Mouse (Mus musculus) urinary bladder, postnatal 25 days (tissue): Measurements from ENCODE around the gene Bola3.
"Not testable (repeated sequence)": the region's sequence is repeated elsewhere in the genome, so short reads cannot be mapped to it uniquely, and the experiment has no call there.

ENCODE experiments used
- DNase-seq: peaks from one replicate; pipeline ENCODE4 v3.0.0; 2022; ENCODE audit warnings: low spot score

Bola3 gene

DNA sequence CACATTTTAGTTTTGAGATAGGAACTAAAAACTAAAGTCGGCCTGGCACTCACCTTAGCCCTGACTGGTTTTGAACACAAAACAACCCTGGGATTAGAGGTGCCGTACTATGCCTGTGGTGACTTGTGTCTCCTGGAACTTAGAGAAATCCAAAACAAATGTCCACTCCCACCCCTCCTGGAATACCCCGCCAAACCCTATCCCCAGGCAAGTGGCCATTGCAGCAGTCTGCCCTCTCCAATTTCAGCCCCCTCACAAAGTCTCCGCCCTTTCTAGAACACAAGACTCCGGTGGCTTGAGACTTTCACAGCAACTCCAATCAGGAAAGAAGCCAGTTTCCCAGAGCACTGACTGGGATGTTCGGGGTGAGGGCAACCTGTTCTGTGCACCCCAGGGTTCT lies at the start of gene Bola3:
Gene Bola3, plus strand, starts transcription at position 275 of the 400 bp plus-strand sequence.
- DNase-seq, result peak; percentile 23

- no peak for DNase-seq
These were observed 48.3 kb upstream of the Bola3 start for GRCm38 (mm10) chr6:83300447-83301229.

DNA sequence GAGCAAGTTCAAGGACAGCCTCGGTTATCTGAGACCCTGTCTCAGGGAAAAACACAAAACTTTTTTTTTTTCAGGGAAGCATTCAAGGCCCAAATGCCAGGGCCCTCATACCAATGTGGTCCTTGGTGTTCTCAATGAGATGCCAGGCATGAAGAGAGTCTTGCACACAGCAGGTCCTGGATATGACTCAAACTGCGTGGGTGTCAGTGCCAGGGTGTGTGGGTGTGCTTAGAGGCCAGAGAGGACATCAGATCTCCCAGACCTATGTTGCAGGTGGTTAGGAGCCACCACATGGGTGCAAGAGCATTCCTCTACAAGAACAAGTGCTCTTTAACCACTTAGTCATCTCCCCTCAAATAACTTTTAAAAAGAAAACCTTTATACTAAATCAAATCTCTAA lies 47.7 kb upstream of the Bola3 start:
- no peak for DNase-seq

DNA sequence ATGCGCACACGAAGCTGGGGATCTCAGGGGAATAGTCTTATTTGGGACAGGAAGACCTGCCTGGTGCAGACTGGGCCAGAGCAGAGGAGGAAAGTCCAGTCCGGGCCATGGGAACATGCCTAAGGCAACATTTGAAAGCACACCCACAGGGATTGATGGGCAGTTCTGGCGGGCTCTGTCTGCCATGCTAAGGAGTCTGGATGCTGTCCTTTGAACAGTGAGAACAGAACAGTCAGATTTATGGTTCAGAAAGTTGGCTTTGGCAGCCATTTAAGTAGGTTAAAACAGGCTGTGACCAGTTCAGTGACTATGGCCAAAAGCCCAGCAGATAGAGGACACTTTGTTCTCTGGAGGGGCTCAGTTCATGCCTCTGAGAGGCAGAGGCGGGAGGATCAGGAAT lies 46.7 kb upstream of the Bola3 start:
- DNase-seq, result no peak

- DNase-seq, result no peak
These were observed 39.9 kb upstream of the Bola3 start for GRCm38 (mm10) chr6:83309017-83309416.

- no peak for DNase-seq
These were observed 37.7 kb upstream of the Bola3 start for GRCm38 (mm10) chr6:83311206-83311605.

- DNase-seq, result no peak
These were observed 36.9 kb upstream of the Bola3 start for GRCm38 (mm10) chr6:83312021-83312420.

DNA sequence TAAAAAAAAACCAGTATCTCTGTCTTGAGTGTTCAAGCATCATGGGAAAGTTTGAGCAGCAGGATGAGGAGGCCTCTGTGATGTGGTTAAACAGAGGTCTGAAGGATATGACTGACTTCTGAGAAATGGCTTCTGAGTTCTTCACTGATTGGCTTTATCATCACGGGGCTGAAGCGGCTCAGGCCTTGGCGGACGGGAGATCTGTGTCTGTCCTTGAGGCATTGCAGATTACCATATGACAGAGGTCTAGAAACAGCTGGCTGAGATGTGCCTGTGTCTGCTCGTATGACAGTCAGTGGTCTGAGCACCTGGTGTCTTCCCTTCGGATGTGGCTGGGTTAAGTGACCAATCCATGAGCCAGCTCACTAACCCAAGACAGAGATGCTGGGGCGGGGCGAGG lies 36.4 kb upstream of the Bola3 start:
- DNase-seq, result no peak

GRCm38 (mm10) chr6:83315293-83315692 lies 33.7 kb upstream of the Bola3 start:
- no peak for DNase-seq

GRCm38 (mm10) chr6:83316022-83316421 lies 32.9 kb upstream of the Bola3 start:
- DNase-seq, result peak; percentile 7

GRCm38 (mm10) chr6:83317108-83317741 lies 31.7 kb upstream of the Bola3 start:
- DNase-seq, result peak; percentile 88

DNA sequence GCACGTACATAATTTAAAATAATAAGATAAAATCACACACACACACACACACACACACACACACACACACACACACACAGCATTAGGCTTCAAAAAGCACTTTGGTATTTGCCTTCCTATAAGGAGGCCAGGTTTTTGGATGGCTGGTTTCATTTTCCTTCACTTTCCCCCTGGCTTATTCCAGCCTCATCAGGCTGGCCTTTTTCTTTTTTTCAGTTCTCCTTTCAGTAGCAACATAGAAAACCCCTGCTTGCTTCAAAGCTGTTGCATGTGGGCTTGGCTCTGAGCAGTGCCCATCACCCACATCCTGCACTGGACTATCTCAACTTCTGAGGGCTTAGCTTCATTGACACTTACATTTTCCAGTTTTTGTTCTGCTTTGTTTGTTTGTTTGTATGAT lies 27.0 kb upstream of the Bola3 start:
- no peak for DNase-seq

GRCm38 (mm10) chr6:83322794-83323193 lies 26.2 kb upstream of the Bola3 start:
- DNase-seq, result no peak

DNA sequence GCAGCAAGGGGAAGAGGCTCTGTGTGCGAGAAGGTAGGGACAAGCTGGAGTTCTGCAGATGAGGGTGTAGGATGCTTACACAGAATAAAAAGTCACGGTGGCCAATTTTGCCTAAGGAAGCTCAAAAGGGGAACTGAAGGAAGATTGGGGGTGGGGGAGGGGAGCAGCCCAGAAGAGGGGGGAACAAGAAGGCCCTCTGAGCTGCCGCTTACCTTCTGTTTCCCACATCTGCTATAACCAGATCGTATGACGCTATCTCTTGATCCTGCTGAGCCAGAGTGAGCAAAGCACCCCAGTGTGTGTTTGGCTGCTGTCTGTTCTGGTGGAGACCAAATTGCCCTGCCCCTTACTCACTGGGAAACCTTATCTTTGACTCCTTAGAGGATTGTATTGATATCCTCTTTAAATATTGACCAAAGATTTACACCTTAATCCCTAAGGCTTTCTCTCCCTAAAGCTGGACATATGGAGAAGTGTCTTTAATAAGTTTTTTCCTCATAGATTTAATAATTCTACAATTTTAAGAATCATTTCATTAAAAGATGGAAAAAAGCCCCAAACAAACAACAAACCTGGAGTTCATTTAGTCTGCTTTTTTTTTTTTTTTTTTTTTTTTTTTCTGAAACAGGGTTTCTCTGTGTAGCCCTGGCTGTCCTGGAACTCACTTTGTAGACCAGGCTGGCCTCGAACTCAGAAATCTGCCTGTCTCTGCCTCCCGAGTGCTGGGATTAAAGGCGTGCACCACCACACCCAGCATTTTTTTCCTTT lies 25.1 kb upstream of the Bola3 start:
- no peak for DNase-seq

DNA sequence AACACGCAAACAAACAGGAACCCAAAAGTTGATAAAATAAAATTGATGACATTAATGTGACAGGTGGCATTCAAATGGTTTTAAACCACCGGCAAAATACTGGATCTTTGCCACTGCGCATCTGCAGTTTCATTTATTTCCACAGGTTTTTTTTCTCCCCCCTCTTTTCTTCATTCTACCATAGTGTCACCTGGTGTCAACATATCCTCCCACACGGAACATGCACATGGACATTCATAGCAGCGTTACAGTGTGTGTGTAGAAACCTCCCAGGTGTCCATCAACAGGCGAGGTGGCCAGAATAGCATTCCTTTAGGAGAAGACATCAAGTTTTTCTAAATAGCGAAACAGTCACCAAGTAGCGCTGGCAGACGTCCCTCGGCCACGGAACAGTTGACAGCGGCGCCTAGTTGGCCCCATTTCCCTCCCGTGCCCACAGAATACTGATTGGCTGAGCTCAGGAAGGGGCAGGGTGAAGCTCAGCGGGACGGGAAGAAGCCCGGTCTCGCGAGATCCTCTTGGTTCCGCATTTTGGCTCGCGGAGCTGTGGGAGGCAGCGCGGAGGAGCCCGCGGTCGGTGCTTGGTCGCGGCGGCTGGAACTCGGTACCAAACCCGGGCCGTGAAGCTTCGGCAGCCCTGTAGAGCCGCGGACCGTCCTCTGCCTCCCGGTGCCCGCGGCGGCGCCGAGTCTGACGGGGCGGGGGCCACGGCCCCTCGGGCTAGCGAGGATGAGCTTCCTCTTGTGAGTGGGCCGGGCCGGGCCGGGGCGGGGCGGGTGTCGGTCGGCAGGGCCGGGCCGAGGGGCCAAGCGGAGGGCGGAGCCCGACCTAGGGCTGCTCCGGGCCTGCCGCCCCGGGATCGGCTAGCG lies 23.2 kb upstream of the Bola3 start, which contains the start of the genes Mthfd2 and Mob1a:
Gene Mthfd2, minus strand, starts transcription at position 384 of the 869 bp plus-strand sequence.
Gene Mob1a, plus strand, starts transcription at position 492 of the 869 bp plus-strand sequence.
- peak; percentile 89 for DNase-seq

- no peak for DNase-seq
These were observed 22.6 kb upstream of the Bola3 start for GRCm38 (mm10) chr6:83326394-83326736.

- no peak for DNase-seq
These were observed 22.2 kb upstream of the Bola3 start for GRCm38 (mm10) chr6:83326761-83327160.

DNA sequence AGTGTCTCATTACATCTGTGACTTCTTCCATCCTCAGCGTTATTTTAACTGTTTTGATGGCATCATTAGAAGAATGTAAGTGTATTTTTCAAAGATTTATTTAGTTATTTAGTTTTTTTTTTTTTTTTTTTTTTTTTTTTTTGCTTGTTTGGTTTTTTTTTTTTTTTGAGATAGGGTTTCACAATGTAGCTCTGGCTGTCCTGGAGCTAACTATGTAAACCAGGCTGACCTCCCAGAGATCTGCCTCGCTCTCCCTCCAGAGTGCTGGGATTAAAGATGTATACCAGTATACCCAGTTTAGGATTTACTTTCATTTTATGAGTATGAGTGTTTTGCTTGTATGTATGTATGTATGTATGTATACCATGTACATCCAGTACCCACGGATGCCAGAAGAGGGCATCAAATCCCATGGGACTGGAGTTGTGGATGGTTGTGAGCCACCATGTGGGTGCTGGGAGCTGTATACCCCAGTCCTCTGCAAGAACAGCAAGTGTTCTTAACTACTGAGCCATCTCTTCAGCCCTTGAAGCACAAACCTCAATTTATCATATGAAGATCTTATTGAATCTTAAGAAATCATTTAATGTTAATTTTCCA lies 21.3 kb upstream of the Bola3 start:
- no peak for DNase-seq

GRCm38 (mm10) chr6:83341387-83341786 lies 7.6 kb upstream of the Bola3 start:
- DNase-seq, result no peak

DNA sequence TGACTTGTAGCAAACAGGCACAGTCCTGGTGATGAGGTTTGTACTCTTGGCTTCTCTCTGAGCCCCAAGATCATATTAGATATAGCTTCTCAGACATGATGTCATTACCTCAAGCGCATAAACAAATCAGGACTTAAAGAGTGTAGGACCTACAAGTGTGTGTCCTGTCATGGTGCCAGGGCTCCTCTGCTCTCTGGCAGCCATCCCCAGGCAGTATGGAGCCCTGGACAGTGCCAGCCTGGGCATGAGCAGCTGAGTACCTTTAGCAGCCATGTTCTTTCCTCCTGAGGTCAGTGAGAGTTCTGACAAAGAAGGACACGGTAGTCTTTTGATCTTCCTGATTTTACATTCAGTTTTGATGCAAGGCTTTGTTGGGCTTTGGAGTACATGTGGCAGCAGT lies 6.0 kb upstream of the Bola3 start:
- no peak for DNase-seq

DNA sequence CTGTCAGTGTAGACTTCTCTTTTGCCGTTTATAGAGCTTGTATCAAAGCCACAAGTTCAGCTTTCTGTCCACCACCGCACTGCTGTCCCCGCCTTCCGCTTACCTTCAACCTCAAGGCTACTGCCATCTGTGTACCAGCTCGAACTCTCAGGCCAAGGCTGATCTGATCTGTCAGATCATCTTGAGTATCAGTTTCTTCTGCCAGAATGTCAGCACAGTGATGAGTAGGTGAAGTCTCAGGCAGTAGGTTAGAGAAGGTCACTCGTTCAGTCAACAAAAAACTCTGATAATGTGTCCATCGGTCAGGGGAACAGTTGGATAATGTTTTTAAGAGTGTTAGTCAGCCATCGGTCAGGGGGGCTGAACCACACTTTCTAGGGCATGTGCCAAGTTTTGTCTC lies 3.7 kb upstream of the Bola3 start:
- DNase-seq, result not testable (repeated sequence)
